ENCODE assay signal across 8 mouse cellular contexts in genomic region chr8:126970579-126971313, GRCm38 (mm10). TPM values are rescaled to one million over a fixed set of nuclear protein-coding genes. Genes with fewer than 3 reads are reported as not detected.
DNase-seq lines count a peak whose midpoint lies in the region; ATAC-seq and TF ChIP-seq lines count a peak whose summit lies in the region.

Rbm34 (minus strand) TSS chr8:126971071.

- peak; percentile 86 for DNase-seq in gastrocnemius, postnatal 10 days
- DNase-seq in induced T-regulatory cell, adult 2 months (ENCODE audit: low read depth) = peak; percentile 97
- peak; percentile 81 to 92 for DNase-seq in left cerebral cortex, adult 9 months (ENCODE audit: low spot score in 2 of 2)
- peak; percentile 93 for DNase-seq in right cerebral cortex, postnatal 14 days
- DNase-seq in urinary bladder, postnatal 36 days (ENCODE audit: low spot score in 2 of 2) = peak; percentile 90 to 93

- TF ChIP-seq CTCF in cortical plate, adult 2 months (IDR thresholded peaks at IDR 0.05; ENCODE audit: extremely low read depth, insufficient read depth, low read length) = no peak

- peak; percentile 88 for TF ChIP-seq POLR2A in cortical plate, adult 2 months (IDR thresholded peaks at IDR 0.05; ENCODE audit: extremely low read depth, insufficient read depth, low read length)

- peaks cover 2% of the 10 kb centered on the region; the same call in 1 of the 2 replicates for H3K4me1 ChIP-seq in cortical plate, adult 2 months (ENCODE audit: control insufficient read depth, insufficient read depth, low read length)

- H3K27ac ChIP-seq in cortical plate, adult 2 months (ENCODE audit: insufficient read depth, low read length) = no peak within 1 kb of the TSS

- ATAC-seq in activated CD4-positive, CD25-positive, alpha-beta regulatory T cell, adult 4 months = peak; percentile 99
- ATAC-seq in megakaryocyte progenitor cell, adult 5-6 weeks (replicated peaks; ENCODE audit: poor library complexity) = peak; percentile 91

- H3K4me3 ChIP-seq in cortical plate, adult 2 months (ENCODE audit: insufficient read depth, low read length) = peak within 1 kb of the TSS; percentile 57

RNA-seq across cellular contexts. Expression of gene Rbm34, which starts in this region (rescaled TPM):
- polyA plus RNA-seq in activated CD4-positive, CD25-positive, alpha-beta regulatory T cell, adult 4 months (2017; shearing (Covaris generic)) = 10 to 100 TPM; 16.6 to 19.5 TPM
- polyA plus RNA-seq in cortical plate, adult 2 months (2012; rRNA removed) = 9.3 and 10.5 TPM in 2 replicates
- 1 to 10 TPM; 6.6 to 9.0 TPM for total RNA-seq in gastrocnemius, postnatal 10 days (2021)
- total RNA-seq in megakaryocyte progenitor cell, adult 5-6 weeks (2015) = 35.8 and 40.0 TPM in 2 replicates
- 51.6 and 52.3 TPM in 2 replicates for total RNA-seq in megakaryocyte progenitor cell, adult 5-6 weeks (2017)
